Mouse (Mus musculus): ENCODE results near the gene Parvg. TPM values are rescaled to one million over a fixed set of nuclear protein-coding genes. Genes with fewer than 3 reads are reported as not detected.

Gene Parvg
- polyA plus RNA-seq, 1 experiment from 2014 or later: 1.4 TPM

DNA sequence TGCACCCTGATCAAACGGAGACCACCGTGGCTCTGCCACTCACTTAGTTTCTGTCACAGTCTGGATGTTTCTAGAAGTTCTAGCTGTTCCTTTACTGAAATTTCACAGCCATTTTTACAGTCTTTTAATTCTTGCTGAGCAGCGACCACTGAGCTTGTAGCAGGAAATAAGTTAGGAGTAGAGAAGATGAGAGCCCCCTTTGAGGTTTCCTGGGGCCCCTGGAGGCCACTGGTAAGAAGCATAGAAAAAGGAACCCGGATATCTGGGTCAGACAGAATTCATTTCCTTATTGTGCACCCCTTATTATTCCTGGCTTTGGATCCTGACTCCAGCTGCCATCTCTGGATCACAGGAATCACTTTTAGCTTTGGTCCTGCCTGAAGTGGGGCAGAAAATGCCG lies 31.3 kb downstream of the Parvg start:
- Histone ChIP-seq H3K9ac (ENCODE audit: low read depth, low read length) (no peak overlapping the region), H3K4me1 (ENCODE audit: control insufficient read depth, insufficient read depth, low read depth, low read length) (peaks cover 10% of the 10 kb centered on the region), H3K27ac (ENCODE audit: low read depth, low read length) (no peak overlapping the region), H3K4me2 (ENCODE audit: low read length) (no peak overlapping the region), H3K4me3 (ENCODE audit: low read length) (no peak overlapping the region), H3K36me3 (ENCODE audit: control insufficient read depth, insufficient read depth, low read length) (no peaks in the 10 kb centered on the region), H3K27me3 (replicated peaks; ENCODE audit: control insufficient read depth, insufficient read depth, low read length) (no peaks in the 10 kb centered on the region), H3K9me3 (ENCODE audit: control insufficient read depth, low read length) (no peaks in the 10 kb centered on the region)
- WGBS: 80% methylated on average over 5 of the region's 5 CpGs
- no peak for ATAC-seq

DNA sequence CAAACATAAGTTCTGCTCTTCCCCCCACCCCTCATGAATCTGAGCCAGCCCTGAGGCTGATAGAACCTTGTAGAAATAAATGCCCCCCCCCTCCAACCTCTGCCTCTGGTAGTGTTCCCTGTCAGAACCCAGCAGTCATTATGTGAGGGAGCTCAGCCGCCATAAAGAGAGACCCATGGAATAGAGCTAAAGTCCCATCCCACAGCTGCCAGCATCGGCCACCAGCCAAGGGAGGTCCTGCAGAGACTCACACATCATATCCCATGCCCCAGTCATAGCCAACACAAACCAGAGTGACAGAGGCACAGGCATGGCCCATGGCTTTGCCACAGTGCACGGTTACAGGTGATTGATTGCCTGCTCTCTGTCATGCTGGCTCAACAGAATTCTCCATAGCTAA lies 40.9 kb downstream of the Parvg start:
- H3K36me3 ChIP-seq (ENCODE audit: control insufficient read depth, insufficient read depth, low read length): no peaks in the 10 kb centered on the region
- no peak for ATAC-seq
- no peak overlapping the region for H3K27ac ChIP-seq (ENCODE audit: low read depth, low read length)
- no peaks in the 10 kb centered on the region for H3K9me3 ChIP-seq (ENCODE audit: control insufficient read depth, low read length)
- no peak overlapping the region for H3K4me3 ChIP-seq (ENCODE audit: low read length)
- H3K4me2 ChIP-seq (ENCODE audit: low read length): no peak overlapping the region
- 72% methylated on average over 3 of the region's 3 CpGs for WGBS
- no peaks in the 10 kb centered on the region for H3K27me3 ChIP-seq (replicated peaks; ENCODE audit: control insufficient read depth, insufficient read depth, low read length)
- peaks cover 13% of the 10 kb centered on the region for H3K4me1 ChIP-seq (ENCODE audit: control insufficient read depth, insufficient read depth, low read depth, low read length)
- H3K9ac ChIP-seq (ENCODE audit: low read depth, low read length): no peak overlapping the region

DNA sequence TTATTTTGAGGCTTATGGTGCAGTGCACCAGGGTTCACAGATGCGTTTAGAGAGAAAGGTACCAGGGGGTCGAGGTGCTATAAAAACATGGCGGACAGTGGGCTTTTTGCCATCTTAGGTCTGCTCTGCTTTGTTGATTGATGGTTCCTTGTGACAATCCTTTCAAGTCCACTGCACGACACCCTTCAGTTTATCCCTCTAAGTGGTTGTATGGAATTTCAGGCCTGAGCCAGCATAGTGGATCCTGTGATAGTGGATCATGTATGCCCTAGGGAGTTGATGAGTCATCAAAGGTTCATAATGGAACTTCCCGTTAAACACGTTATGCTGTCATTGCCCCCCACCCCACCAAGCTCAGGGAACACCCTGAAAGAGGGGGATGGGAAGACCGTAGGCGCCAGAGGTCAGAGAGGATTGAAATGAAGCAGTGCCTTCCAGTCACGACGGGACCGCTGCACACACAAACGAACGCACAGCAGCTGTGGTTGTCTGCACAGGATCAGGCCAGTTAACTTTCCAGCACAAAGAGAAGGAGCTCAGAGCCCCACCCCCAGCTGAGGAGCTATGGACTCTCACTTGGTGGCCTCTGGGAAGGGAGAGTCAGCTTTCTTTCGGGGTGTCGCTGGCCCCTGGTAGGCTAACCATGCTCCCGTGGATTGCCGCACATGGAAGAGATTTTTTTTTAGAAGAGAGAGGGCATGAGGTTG lies 42.0 kb downstream of the Parvg start:
- no peaks in the 10 kb centered on the region for H3K36me3 ChIP-seq (ENCODE audit: control insufficient read depth, insufficient read depth, low read length)
- no peak overlapping the region for H3K27ac ChIP-seq (ENCODE audit: low read depth, low read length)
- WGBS: 53% methylated on average over 17 of the region's 17 CpGs
- H3K4me3 ChIP-seq (ENCODE audit: low read length): no peak overlapping the region
- H3K4me1 ChIP-seq (ENCODE audit: control insufficient read depth, insufficient read depth, low read depth, low read length): peaks cover 6% of the 10 kb centered on the region
- H3K9ac ChIP-seq (ENCODE audit: low read depth, low read length): no peak overlapping the region
- H3K4me2 ChIP-seq (ENCODE audit: low read length): no peak overlapping the region
- ATAC-seq: no peak
- H3K27me3 ChIP-seq (replicated peaks; ENCODE audit: control insufficient read depth, insufficient read depth, low read length): no peaks in the 10 kb centered on the region
- H3K9me3 ChIP-seq (ENCODE audit: control insufficient read depth, low read length): no peaks in the 10 kb centered on the region

DNA sequence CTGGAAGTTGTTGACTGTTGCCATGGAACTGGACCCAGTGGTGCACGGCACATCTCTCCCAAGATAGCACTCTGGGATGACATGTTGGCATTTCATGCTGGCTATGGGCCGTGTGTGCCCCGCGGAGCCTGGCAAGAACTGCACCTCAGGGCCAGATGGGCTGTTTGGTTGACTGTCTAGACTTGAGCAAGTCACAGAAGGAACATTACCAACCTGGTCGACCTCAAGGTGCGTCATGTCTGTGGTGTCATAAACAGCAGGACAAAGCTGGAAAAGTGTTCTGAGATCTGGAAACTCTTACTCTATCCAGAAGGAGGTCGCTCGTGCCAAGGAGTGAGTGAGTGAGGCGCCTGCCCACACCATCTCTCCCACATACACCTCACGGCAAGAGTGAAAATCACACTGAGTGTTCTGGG lies 42.8 kb downstream of the Parvg start:
- Histone ChIP-seq H3K9me3 (ENCODE audit: control insufficient read depth, low read length) (no peaks in the 10 kb centered on the region), H3K27ac (ENCODE audit: low read depth, low read length) (no peak overlapping the region), H3K4me3 (ENCODE audit: low read length) (no peak overlapping the region), H3K4me1 (ENCODE audit: control insufficient read depth, insufficient read depth, low read depth, low read length) (peaks cover 5% of the 10 kb centered on the region), H3K9ac (ENCODE audit: low read depth, low read length) (no peak overlapping the region), H3K36me3 (ENCODE audit: control insufficient read depth, insufficient read depth, low read length) (no peaks in the 10 kb centered on the region), H3K4me2 (ENCODE audit: low read length) (no peak overlapping the region), H3K27me3 (replicated peaks; ENCODE audit: control insufficient read depth, insufficient read depth, low read length) (no peaks in the 10 kb centered on the region)
- ATAC-seq: 0 out of 2 replicates have a peak, but pooled peaks have one; percentile 24
- 70% methylated on average over 10 of the region's 10 CpGs for WGBS

DNA sequence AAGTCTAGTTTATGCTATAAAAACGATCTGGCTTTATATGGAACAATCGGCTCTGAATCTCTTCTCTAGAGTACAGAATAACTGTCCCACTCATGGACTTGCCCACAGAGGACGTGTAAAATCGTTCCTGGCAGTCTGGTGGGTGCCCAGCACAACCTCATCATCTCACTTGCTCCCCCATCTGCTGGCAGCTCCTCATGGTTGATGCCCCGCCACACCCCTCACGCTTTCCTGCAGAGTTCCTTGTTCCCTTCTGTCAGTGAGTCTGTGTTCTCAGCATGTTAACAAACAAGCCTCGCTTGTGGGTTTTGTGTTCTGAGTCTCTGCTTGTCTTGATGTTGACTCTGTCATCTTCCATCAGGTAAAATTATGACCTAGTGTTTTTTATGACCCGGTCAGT lies 43.6 kb downstream of the Parvg start:
- 78% methylated on average over 8 of the region's 8 CpGs for WGBS
- no peak overlapping the region for H3K9ac ChIP-seq (ENCODE audit: low read depth, low read length)

DNA sequence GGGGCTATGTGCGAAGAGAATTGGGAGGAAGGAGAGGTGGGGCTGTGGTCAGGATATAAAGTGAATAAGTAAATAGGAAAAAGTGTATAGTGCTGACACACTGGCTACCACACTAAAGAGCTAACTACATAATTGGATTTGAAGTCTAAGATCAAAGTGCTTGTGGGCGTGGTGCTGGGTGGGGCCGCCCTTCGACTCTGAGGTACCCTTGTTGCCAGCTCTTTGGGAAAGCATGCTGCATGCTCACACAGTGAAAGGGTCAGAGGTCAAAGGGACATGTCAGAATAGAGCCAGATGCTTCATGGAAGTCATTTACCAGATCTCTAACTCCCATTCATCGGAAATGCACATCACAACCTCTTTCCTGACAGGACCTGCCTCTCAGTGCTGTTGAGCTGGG lies 49.0 kb downstream of the Parvg start:
- Histone ChIP-seq H3K4me3 (ENCODE audit: low read length) (no peak overlapping the region), H3K9me3 (ENCODE audit: control insufficient read depth, low read length) (peaks cover 10% of the 10 kb centered on the region), H3K4me1 (ENCODE audit: control insufficient read depth, insufficient read depth, low read depth, low read length) (no peaks in the 10 kb centered on the region), H3K27ac (ENCODE audit: low read depth, low read length) (no peak overlapping the region), H3K36me3 (ENCODE audit: control insufficient read depth, insufficient read depth, low read length) (no peaks in the 10 kb centered on the region), H3K27me3 (replicated peaks; ENCODE audit: control insufficient read depth, insufficient read depth, low read length) (no peaks in the 10 kb centered on the region), H3K9ac (ENCODE audit: low read depth, low read length) (no peak overlapping the region), H3K4me2 (ENCODE audit: low read length) (no peak overlapping the region)
- 71% methylated on average over 5 of the region's 5 CpGs for WGBS
- no peak for ATAC-seq

More for the DNA sequence above, 43.6 kb downstream of the Parvg start:
- H3K4me1 ChIP-seq (ENCODE audit: control insufficient read depth, insufficient read depth, low read depth, low read length): peaks cover 5% of the 10 kb centered on the region
- H3K27ac ChIP-seq (ENCODE audit: low read depth, low read length): no peak overlapping the region
- H3K4me3 ChIP-seq (ENCODE audit: low read length): no peak overlapping the region
- no peaks in the 10 kb centered on the region; the same call in 1 of the 2 replicates for H3K9me3 ChIP-seq (ENCODE audit: control insufficient read depth, low read length)
- no peaks in the 10 kb centered on the region for H3K27me3 ChIP-seq (replicated peaks; ENCODE audit: control insufficient read depth, insufficient read depth, low read length)
- H3K36me3 ChIP-seq (ENCODE audit: control insufficient read depth, insufficient read depth, low read length): no peaks in the 10 kb centered on the region
- no peak for ATAC-seq
- no peak overlapping the region for H3K4me2 ChIP-seq (ENCODE audit: low read length)

DNA sequence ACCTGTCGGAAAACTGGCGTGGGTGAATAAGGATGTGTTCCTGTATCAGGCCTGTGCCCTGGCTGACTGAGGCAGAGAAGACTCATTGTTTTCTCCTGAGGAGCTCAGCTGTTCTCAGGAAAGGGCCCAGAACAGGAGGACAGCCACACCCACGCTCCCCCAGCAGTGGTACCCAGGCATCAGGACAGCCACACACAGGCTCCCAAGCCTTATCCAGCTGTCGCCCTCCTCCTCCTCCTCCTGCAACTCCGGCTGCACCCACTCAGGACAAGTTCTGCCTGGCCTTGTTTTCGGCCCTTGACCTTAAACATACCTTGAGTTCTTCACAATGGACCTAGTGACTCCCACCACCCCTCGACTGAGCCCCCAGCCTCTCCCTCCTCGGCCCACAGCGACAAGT lies 54.9 kb downstream of the Parvg start:
- no peak for ATAC-seq
- Histone ChIP-seq H3K27ac (ENCODE audit: low read depth, low read length) (no peak overlapping the region), H3K9ac (ENCODE audit: low read depth, low read length) (no peak overlapping the region), H3K4me2 (ENCODE audit: low read length) (no peak overlapping the region), H3K36me3 (ENCODE audit: control insufficient read depth, insufficient read depth, low read length) (no peaks in the 10 kb centered on the region), H3K27me3 (replicated peaks; ENCODE audit: control insufficient read depth, insufficient read depth, low read length) (no peaks in the 10 kb centered on the region), H3K4me3 (ENCODE audit: low read length) (no peak overlapping the region), H3K9me3 (ENCODE audit: control insufficient read depth, low read length) (peaks cover 10% of the 10 kb centered on the region; the same call in 1 of the 2 replicates), H3K4me1 (ENCODE audit: control insufficient read depth, insufficient read depth, low read depth, low read length) (no peaks in the 10 kb centered on the region)
- WGBS: 86% methylated on average over 9 of the region's 9 CpGs

DNA sequence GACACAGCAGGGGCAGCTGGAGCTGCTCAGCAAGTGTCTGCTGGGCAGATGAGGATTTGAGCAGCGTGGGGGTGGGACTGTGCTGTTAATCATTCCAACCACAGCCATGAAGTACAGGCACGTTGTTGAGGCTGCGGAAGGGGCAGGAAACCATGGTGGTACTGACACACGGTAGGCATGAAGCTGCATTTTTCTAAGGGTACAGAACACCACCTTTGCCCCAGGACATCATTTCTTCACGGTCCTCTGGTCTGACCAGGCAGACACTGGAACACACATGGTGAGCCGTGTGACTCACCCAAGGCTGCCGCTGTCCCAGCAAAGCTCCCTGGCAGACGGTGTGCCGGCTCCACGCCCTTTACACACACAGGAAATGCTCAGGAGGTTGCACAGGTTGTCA lies 56.4 kb downstream of the Parvg start:
- H3K27ac ChIP-seq (ENCODE audit: low read depth, low read length): no peak overlapping the region
- no peaks in the 10 kb centered on the region for H3K36me3 ChIP-seq (ENCODE audit: control insufficient read depth, insufficient read depth, low read length)
- no peak overlapping the region for H3K4me3 ChIP-seq (ENCODE audit: low read length)
- H3K9ac ChIP-seq (ENCODE audit: low read depth, low read length): no peak overlapping the region
- peaks cover 4% of the 10 kb centered on the region; the same call in 1 of the 2 replicates for H3K9me3 ChIP-seq (ENCODE audit: control insufficient read depth, low read length)
- no peak for ATAC-seq
- H3K4me2 ChIP-seq (ENCODE audit: low read length): no peak overlapping the region
- no peaks in the 10 kb centered on the region for H3K4me1 ChIP-seq (ENCODE audit: control insufficient read depth, insufficient read depth, low read depth, low read length)
- H3K27me3 ChIP-seq (replicated peaks; ENCODE audit: control insufficient read depth, insufficient read depth, low read length): no peaks in the 10 kb centered on the region
- 86% methylated on average over 10 of the region's 10 CpGs for WGBS

DNA sequence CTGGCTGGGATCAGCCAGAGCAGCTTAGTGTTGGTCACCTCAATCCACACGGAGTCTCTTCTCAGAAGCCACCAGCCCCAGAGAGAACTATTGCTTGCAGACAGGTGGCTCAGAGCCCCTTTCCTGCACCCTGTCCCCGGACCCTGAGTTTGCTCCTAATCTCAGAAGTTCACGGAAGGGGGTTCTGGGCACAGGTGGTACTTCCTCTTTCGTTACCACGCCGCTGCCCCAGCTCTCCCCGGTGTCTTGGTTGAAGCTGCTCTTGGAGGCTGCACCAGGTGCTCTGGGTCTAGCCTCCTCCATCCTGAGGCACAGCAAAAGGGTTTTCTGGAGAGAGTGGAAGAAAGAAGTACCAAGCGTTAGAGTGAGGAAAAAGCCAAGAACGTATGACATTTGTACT lies 60.2 kb downstream of the Parvg start:
- H3K4me1 ChIP-seq (ENCODE audit: control insufficient read depth, insufficient read depth, low read depth, low read length): no peaks in the 10 kb centered on the region
- H3K36me3 ChIP-seq (ENCODE audit: control insufficient read depth, insufficient read depth, low read length): peaks cover 7% of the 10 kb centered on the region
- H3K27me3 ChIP-seq (replicated peaks; ENCODE audit: control insufficient read depth, insufficient read depth, low read length): no peaks in the 10 kb centered on the region
- H3K27ac ChIP-seq (ENCODE audit: low read depth, low read length): no peak overlapping the region
- H3K9ac ChIP-seq (ENCODE audit: low read depth, low read length): no peak overlapping the region
- 94% methylated on average over 9 of the region's 9 CpGs for WGBS
- no peak for ATAC-seq
- no peak overlapping the region for H3K4me3 ChIP-seq (ENCODE audit: low read length)
- H3K9me3 ChIP-seq (ENCODE audit: control insufficient read depth, low read length): peaks cover 13% of the 10 kb centered on the region
- H3K4me2 ChIP-seq (ENCODE audit: low read length): no peak overlapping the region

All from hindbrain, embryonic 16.5 days (tissue).